Mouse (Mus musculus): Measurements from ENCODE around the gene BC005624. TPM values are rescaled to one million over a fixed set of nuclear protein-coding genes. Genes with fewer than 3 reads are reported as not detected.
"Not testable (repeated sequence)": the region's sequence is repeated elsewhere in the genome, so short reads cannot be mapped to it uniquely, and the experiment has no call there.

BC005624 gene
- polyA plus RNA-seq, 1 experiment from 2014 or later = 93.2 TPM

GRCm38 (mm10) chr2:30938574-30938991 lies 43.4 kb downstream of the BC005624 start:
- no peak for ATAC-seq (ENCODE audit: low FRiP score)
- no peaks in the 10 kb centered on the region for H3K9me3 ChIP-seq (replicated peaks)
- no peak overlapping the region for H3K9ac ChIP-seq (replicated peaks)
- H3K27ac ChIP-seq (replicated peaks) = no peak overlapping the region
- H3K27me3 ChIP-seq (replicated peaks) = peaks cover 3% of the 10 kb centered on the region; the same call in 1 of the 2 replicates
- H3K36me3 ChIP-seq = no peaks in the 10 kb centered on the region
- H3K4me2 ChIP-seq = no peak overlapping the region
- 50% methylated on average over 4 of the region's 4 CpGs for WGBS
- H3K4me3 ChIP-seq (replicated peaks) = no peak overlapping the region
- 0 out of 2 replicates have a peak, but pooled peaks cover 3% of the 10 kb centered on the region for H3K4me1 ChIP-seq

GRCm38 (mm10) chr2:30937731-30938130 lies 44.3 kb downstream of the BC005624 start:
- H3K9ac ChIP-seq (replicated peaks) = no peak overlapping the region
- no peak for ATAC-seq (ENCODE audit: low FRiP score)
- 85% methylated on average over 8 of the region's 8 CpGs for whole genome bisulfite sequencing

GRCm38 (mm10) chr2:30936808-30937207 lies 45.2 kb downstream of the BC005624 start:
- no peaks in the 10 kb centered on the region for H3K9me3 ChIP-seq (replicated peaks)
- H3K27me3 ChIP-seq (replicated peaks) = no peaks in the 10 kb centered on the region
- no peak overlapping the region for H3K4me3 ChIP-seq (replicated peaks)
- H3K4me2 ChIP-seq = no peak overlapping the region
- no peaks in the 10 kb centered on the region for H3K4me1 ChIP-seq
- no peak overlapping the region for H3K9ac ChIP-seq (replicated peaks)
- no peaks in the 10 kb centered on the region for H3K36me3 ChIP-seq
- 64% methylated on average over 3 of the region's 3 CpGs for WGBS
- no peak overlapping the region for H3K27ac ChIP-seq (replicated peaks)
- no peak for ATAC-seq (ENCODE audit: low FRiP score)

More at GRCm38 (mm10) chr2:30937731-30938130, 44.3 kb downstream of the BC005624 start:
- Histone ChIP-seq H3K27me3 (replicated peaks) (no peaks in the 10 kb centered on the region), H3K9me3 (replicated peaks) (no peaks in the 10 kb centered on the region), H3K4me1 (no peaks in the 10 kb centered on the region), H3K36me3 (no peaks in the 10 kb centered on the region), H3K4me2 (no peak overlapping the region), H3K4me3 (replicated peaks) (no peak overlapping the region), H3K27ac (replicated peaks) (no peak overlapping the region)

- H3K4me3 ChIP-seq (replicated peaks) = no peak overlapping the region
- no peak overlapping the region for H3K4me2 ChIP-seq
- H3K9me3 ChIP-seq (replicated peaks) = no peaks in the 10 kb centered on the region
- no peak overlapping the region for H3K27ac ChIP-seq (replicated peaks)
- peaks cover 11% of the 10 kb centered on the region for H3K4me1 ChIP-seq
- ATAC-seq (ENCODE audit: low FRiP score) = no peak
- no peaks in the 10 kb centered on the region for H3K36me3 ChIP-seq
- H3K9ac ChIP-seq (replicated peaks) = no peak overlapping the region
- WGBS = 24% methylated on average over 7 of the region's 7 CpGs
- no peaks in the 10 kb centered on the region for H3K27me3 ChIP-seq (replicated peaks)
Measured at GRCm38 (mm10) chr2:30933917-30934450, 48.0 kb downstream of the BC005624 start.

GRCm38 (mm10) chr2:30933032-30933431 lies 49.0 kb downstream of the BC005624 start:
- H3K4me1 ChIP-seq = peaks cover 17% of the 10 kb centered on the region
- H3K9ac ChIP-seq (replicated peaks) = no peak overlapping the region
- ATAC-seq (ENCODE audit: low FRiP score) = no peak
- no peak overlapping the region for H3K4me3 ChIP-seq (replicated peaks)
- H3K27ac ChIP-seq (replicated peaks) = no peak overlapping the region
- no peaks in the 10 kb centered on the region for H3K9me3 ChIP-seq (replicated peaks)
- no peaks in the 10 kb centered on the region for H3K36me3 ChIP-seq
- no peaks in the 10 kb centered on the region for H3K27me3 ChIP-seq (replicated peaks)
- 72% methylated on average over 6 of the region's 6 CpGs for WGBS
- no peak overlapping the region for H3K4me2 ChIP-seq

GRCm38 (mm10) chr2:30931922-30932321 lies 50.1 kb downstream of the BC005624 start:
- H3K4me1 ChIP-seq = peaks cover 24% of the 10 kb centered on the region
- H3K36me3 ChIP-seq = no peaks in the 10 kb centered on the region
- no peaks in the 10 kb centered on the region for H3K27me3 ChIP-seq (replicated peaks)
- ATAC-seq (ENCODE audit: low FRiP score) = no peak
- no peak overlapping the region for H3K4me2 ChIP-seq
- no peak overlapping the region for H3K4me3 ChIP-seq (replicated peaks)
- H3K27ac ChIP-seq (replicated peaks) = no peak overlapping the region
- H3K9ac ChIP-seq (replicated peaks) = no peak overlapping the region
- WGBS = 82% methylated on average over 3 of the region's 3 CpGs
- H3K9me3 ChIP-seq (replicated peaks) = no peaks in the 10 kb centered on the region

- WGBS = 94% methylated on average over 2 of the region's 2 CpGs
- peaks cover 24% of the 10 kb centered on the region for H3K4me1 ChIP-seq
- not testable (repeated sequence) for H3K9ac ChIP-seq (replicated peaks); H3K4me3 ChIP-seq (replicated peaks); H3K4me2 ChIP-seq; H3K27me3 ChIP-seq (replicated peaks); H3K9me3 ChIP-seq (replicated peaks); H3K27ac ChIP-seq (replicated peaks); H3K36me3 ChIP-seq; ATAC-seq (ENCODE audit: low FRiP score)
Measured at GRCm38 (mm10) chr2:30930846-30931245, 51.2 kb downstream of the BC005624 start.

- Histone ChIP-seq H3K36me3 (no peaks in the 10 kb centered on the region), H3K9ac (replicated peaks) (peak within 1 kb of the TSS; percentile 48), H3K4me1 (peaks cover 24% of the 10 kb centered on the region), H3K4me3 (replicated peaks) (peak within 1 kb of the TSS; percentile 35), H3K27me3 (replicated peaks) (no peaks in the 10 kb centered on the region), H3K4me2 (peak within 1 kb of the TSS; percentile 66), H3K9me3 (replicated peaks) (no peaks in the 10 kb centered on the region), H3K27ac (replicated peaks) (peak within 1 kb of the TSS; percentile 72)
- peak; percentile 85 for ATAC-seq (ENCODE audit: low FRiP score)
- WGBS = 4% methylated on average over 23 of the region's 23 CpGs
Measured at GRCm38 (mm10) chr2:30929483-30930045, 52.4 kb downstream of the BC005624 start, which contains the start of gene Ptges. Gene Ptges (minus strand): TSS chr2:30929863.

GRCm38 (mm10) chr2:30928893-30929482 lies 53.0 kb downstream of the BC005624 start:
- peak; percentile 42; the same call in 1 of the 2 replicates for ATAC-seq (ENCODE audit: low FRiP score)

GRCm38 (mm10) chr2:30927844-30928628 lies 54.0 kb downstream of the BC005624 start:
- peak; percentile 49; the same call in 1 of the 2 replicates for ATAC-seq (ENCODE audit: low FRiP score)
- H3K27me3 ChIP-seq (replicated peaks) = no peaks in the 10 kb centered on the region
- WGBS = 25% methylated on average over 14 of the region's 14 CpGs
- no peak overlapping the region for H3K4me2 ChIP-seq
- no peaks in the 10 kb centered on the region for H3K9me3 ChIP-seq (replicated peaks)
- no peaks in the 10 kb centered on the region for H3K36me3 ChIP-seq
- H3K4me1 ChIP-seq = peaks cover 24% of the 10 kb centered on the region
- peak overlapping the region; percentile 68; the same call in 1 of the 2 replicates for H3K27ac ChIP-seq (replicated peaks)
- H3K9ac ChIP-seq (replicated peaks) = no peak overlapping the region
- no peak overlapping the region for H3K4me3 ChIP-seq (replicated peaks)

More at GRCm38 (mm10) chr2:30928893-30929482, 53.0 kb downstream of the BC005624 start:
- peak overlapping the region; percentile 66 for H3K4me2 ChIP-seq
- peaks cover 24% of the 10 kb centered on the region for H3K4me1 ChIP-seq
- no peaks in the 10 kb centered on the region for H3K36me3 ChIP-seq
- 33% methylated on average over 12 of the region's 12 CpGs for WGBS
- H3K27ac ChIP-seq (replicated peaks) = peak overlapping the region; percentile 72; the same call in 1 of the 2 replicates
- peak overlapping the region; percentile 48 for H3K9ac ChIP-seq (replicated peaks)
- peak overlapping the region; percentile 35 for H3K4me3 ChIP-seq (replicated peaks)
- H3K9me3 ChIP-seq (replicated peaks) = no peaks in the 10 kb centered on the region
- no peaks in the 10 kb centered on the region for H3K27me3 ChIP-seq (replicated peaks)

- no peaks in the 10 kb centered on the region for H3K27me3 ChIP-seq (replicated peaks)
- H3K9ac ChIP-seq (replicated peaks) = no peak overlapping the region
- peak overlapping the region; percentile 68 for H3K27ac ChIP-seq (replicated peaks)
- 66% methylated on average over 9 of the region's 9 CpGs for WGBS
- no peak overlapping the region for H3K4me2 ChIP-seq
- ATAC-seq (ENCODE audit: low FRiP score) = no peak
- peaks cover 24% of the 10 kb centered on the region for H3K4me1 ChIP-seq
- H3K36me3 ChIP-seq = no peaks in the 10 kb centered on the region
- H3K9me3 ChIP-seq (replicated peaks) = no peaks in the 10 kb centered on the region
- H3K4me3 ChIP-seq (replicated peaks) = no peak overlapping the region
Measured at GRCm38 (mm10) chr2:30927151-30927781, 54.7 kb downstream of the BC005624 start.
